Mouse (Mus musculus) heart, postnatal 14 days (tissue): Measurements from ENCODE around the gene Mta1. TPM values are rescaled to one million over a fixed set of nuclear protein-coding genes. Genes with fewer than 3 reads are reported as not detected.

Experiments
- DNase-seq, 2 experiments: peaks; one replicate each; pipeline ENCODE4 v3.0.0; 2021 to 2022
- intact Hi-C: fragments of 180-260 bp; cut with DNase I; formaldehyde crosslinking; loops from one replicate; pipeline ENCODE4 v1.15.1; 2025
- microRNA-seq, 2 experiments: library from miRNA; unstranded; fragments of <30 nt; microRNA quantifications; one replicate each; pipeline ENCODE4 v1.2.0; 2021 to 2022
- total RNA-seq, 2 experiments: library from RNA; stranded (reverse); gene quantifications; 2 replicates each; pipeline ENCODE4 v1.2.3; 2021

The Mta1 gene
- total RNA-seq, 2 experiments from 2014 or later: 45.1 to 46.8 TPM

- intact Hi-C loops: no loop called here
- no peak for DNase-seq
Measured at GRCm38 (mm10) chr12:113163561-113164006, 65.5 kb downstream of the Mta1 start.

GRCm38 (mm10) chr12:113168031-113168536, 70.0 kb downstream of the Mta1 start:
- no peak for DNase-seq
- intact Hi-C loops: no loop called here

- DNase-seq: no peak
- intact Hi-C loops: no loop called here
Measured at GRCm38 (mm10) chr12:113176960-113177725, 79.1 kb downstream of the Mta1 start.

GRCm38 (mm10) chr12:113181020-113181419, 82.9 kb downstream of the Mta1 start:
- intact Hi-C loops: no loop called here
- DNase-seq: no peak

- intact Hi-C loops: no loop called here
- DNase-seq: no peak
Measured at GRCm38 (mm10) chr12:113184945-113185344, 86.9 kb downstream of the Mta1 start.

GRCm38 (mm10) chr12:113185442-113186291, 87.6 kb downstream of the Mta1 start, which contains the start of gene Tmem121:
Gene Tmem121, plus strand, starts transcription at chr12:113185930.
- intact Hi-C loops: no loop called here
- no peak for DNase-seq

GRCm38 (mm10) chr12:113186326-113187010, 88.4 kb downstream of the Mta1 start:
- intact Hi-C loops: no loop called here
- DNase-seq: no peak

Small RNA genes within 50 kb of the gene (microRNA-seq; reads per million reads assigned to microRNA genes)
- 0 reads per million in 2 experiments for gene Gm44471

Other genes starting within 250 kb of the Mta1 start
- 1 to 10 TPM in 1 of 2 experiments, under 1 TPM in 1; 0.22 to 2.0 TPM for gene Gpr132, start 230.1 kb upstream of the Mta1 start, total RNA-seq
- 10 to 100 TPM; 32.1 to 32.4 TPM for gene Jag2, start 168.5 kb upstream of the Mta1 start, total RNA-seq
- 1 to 10 TPM; 8.3 to 8.6 TPM for gene Nudt14, start 156.2 kb upstream of the Mta1 start, total RNA-seq
- 10 to 100 TPM; 16.8 TPM for gene Btbd6, start 121.8 kb upstream of the Mta1 start, total RNA-seq
- gene Brf1, start 97.6 kb upstream of the Mta1 start, total RNA-seq: 10 to 100 TPM; 28.3 to 28.8 TPM
- 10 to 100 TPM; 29.0 to 32.1 TPM for gene Pacs2, start 83.8 kb upstream of the Mta1 start, total RNA-seq
- under 1 TPM in 1 of 2 experiments, not detected in 1; 0.27 TPM for gene Tex22, start 23.8 kb upstream of the Mta1 start, total RNA-seq
- gene Crip2, start 42.0 kb downstream of the Mta1 start, total RNA-seq: 1,000 to 10,000 TPM; 1,350 to 1,351 TPM
- 100 to 1,000 TPM; 198 to 224 TPM for gene Crip1, start 48.0 kb downstream of the Mta1 start, total RNA-seq
- 1 to 10 TPM; 1.1 to 2.1 TPM for gene Tedc1, start 58.1 kb downstream of the Mta1 start, total RNA-seq
- under 1 TPM; 0.29 to 0.59 TPM for gene Tmem121, start 87.7 kb downstream of the Mta1 start, total RNA-seq